Mouse (Mus musculus): ENCODE measurements at regions not wholly inside any gene's neighbourhood (a gene's known extent, or its start where the extent isn't known, plus 50 kb on each side); places are given as distances from the start of the nearest gene placed in this dataset.

DNA sequence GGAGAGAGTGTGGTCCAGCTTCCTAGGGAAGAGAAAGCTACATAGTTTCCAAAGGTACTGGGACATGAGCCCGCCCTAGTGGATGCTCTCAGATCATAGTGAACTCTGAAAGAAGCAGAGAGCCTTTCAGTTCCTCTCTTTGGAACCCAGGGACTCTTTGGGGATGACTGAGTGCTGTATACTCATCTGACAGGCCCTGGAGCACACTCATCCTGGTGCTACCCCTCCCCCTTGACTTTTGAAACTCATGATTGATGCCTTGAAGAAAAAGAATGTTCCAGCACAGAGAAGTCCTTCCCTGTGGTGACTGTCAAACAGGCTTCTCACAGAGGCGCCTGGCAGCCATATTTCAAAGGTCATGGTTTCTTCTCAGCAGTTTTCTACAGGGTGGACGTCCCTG is 254.2 kb upstream of the Eif4g2 start:
- DNase-seq (ENCODE audit: low read depth, low spot score), result no peak

GRCm38 (mm10) chr7:111322901-111323300 is 240.1 kb upstream of the Eif4g2 start:
- DNase-seq (ENCODE audit: low read depth, low spot score), result no peak

DNA sequence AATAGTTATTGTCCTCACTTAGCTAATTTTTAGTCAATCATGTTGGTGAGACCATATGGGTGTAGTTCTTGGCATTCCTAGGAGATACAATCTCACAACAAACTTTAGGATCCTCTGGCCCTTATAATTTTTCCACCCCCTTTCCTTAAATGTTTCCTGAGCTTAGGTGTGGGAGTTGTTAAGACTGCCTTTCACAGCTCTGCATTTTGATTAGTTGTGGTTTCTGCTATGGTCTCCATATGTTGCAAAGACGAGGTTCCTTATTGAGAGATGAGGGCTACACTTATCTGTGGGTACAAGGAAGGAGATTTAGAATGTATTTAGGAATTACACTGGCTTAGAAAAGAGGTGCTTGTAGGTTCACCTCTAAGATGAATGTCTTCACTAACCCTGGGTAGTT is 237.1 kb upstream of the Eif4g2 start:
- no peak for DNase-seq (ENCODE audit: low read depth, low spot score)

DNA sequence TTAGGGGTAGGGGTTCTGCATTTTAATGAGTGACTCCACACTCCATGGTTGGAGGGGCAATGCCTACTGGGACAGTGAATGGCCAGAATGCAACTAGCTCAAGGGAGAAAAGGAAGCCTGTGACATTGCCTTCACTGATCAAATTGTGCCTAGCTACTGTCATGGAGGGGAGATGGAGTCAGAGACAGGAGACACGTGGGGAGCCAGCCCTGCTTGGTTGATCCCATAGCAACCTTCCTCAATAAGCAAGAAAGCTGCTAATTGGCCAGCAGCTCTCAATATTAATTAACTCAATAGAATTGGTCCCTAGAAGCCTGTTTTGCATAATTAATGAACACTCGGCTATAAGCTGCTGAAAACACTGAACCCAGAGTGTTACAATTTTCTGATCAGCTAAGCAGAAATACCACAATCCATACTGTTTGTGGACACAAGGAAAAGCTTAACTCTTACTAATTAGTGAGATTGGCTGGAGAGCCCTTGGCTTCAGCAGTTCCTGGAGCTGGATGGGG is 233.7 kb upstream of the Eif4g2 start:
- no peak for DNase-seq (ENCODE audit: low read depth, low spot score)

- DNase-seq (ENCODE audit: low read depth, low spot score), result no peak
These were observed 231.1 kb upstream of the Eif4g2 start for GRCm38 (mm10) chr7:111313921-111314320.

- DNase-seq (ENCODE audit: low read depth, low spot score), result peak; percentile 4
These were observed 222.4 kb upstream of the Eif4g2 start for GRCm38 (mm10) chr7:111305196-111305595.

GRCm38 (mm10) chr7:111301791-111302488 is 219.1 kb upstream of the Eif4g2 start:
- no peak for DNase-seq (ENCODE audit: low read depth, low spot score)

DNA sequence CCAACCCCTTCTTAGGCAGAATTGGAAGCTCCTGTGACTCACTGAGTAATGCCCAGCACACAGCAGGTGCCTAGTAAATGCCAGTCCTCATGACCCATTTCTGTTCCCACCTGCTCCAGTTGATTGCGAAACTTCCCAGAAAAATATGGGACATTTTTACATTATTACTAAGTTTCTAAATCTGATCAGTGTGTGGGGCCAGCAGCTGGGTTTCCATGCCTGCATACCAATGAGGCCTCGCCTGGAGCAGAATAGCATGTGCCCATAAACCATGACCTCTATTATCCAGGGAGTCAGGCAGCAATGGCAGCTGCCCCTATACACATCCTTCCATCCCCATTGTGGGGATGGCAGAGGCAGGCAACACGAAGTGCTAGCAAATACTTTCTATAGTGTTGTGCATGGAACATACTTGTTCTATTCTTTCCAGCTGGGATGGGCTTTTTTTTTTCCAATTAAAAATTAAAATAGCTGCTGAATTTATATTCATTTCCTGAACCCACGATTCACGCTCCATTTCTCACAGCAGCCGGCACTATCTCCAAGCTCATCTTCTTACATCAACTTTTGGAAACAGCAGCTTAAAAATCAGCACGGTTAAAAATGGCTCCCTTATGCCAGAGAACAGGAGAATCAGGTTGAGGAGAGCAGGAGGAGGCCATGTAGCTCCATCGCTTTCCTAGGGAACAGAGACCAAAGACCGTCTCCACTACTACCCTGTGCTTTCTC is 214.5 kb upstream of the Eif4g2 start:
- DNase-seq (ENCODE audit: low read depth, low spot score), result no peak

DNA sequence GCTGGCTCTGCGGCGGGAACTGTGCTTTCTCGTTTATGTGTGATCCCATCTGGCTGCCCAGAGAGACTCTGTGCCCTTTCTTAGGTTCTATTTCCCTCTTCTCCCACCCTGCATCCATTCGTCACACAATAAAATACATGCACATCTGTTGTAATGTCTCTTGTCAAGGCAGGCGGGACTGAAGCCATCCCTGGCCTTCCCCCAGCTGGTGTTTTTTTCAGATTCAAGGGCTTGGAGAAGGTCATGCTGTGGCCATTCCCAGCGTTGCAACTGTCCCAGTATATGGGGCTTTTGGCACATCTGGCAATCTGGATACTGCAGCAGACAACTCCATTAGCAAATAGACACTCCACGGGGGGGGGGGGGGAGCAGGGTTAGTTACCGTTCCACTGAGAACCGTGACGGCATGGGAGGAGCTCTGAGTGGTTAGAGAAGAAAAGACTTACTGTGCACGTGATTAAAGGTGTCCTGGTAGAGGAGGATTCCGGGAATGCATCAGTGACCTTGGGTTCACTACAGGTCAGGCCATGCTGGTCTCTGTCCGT is 200.7 kb upstream of the Eif4g2 start:
- DNase-seq (ENCODE audit: low read depth, low spot score), result no peak

- DNase-seq (ENCODE audit: low read depth, low spot score), result no peak
These were observed 199.5 kb upstream of the Eif4g2 start for GRCm38 (mm10) chr7:111282314-111282713.

DNA sequence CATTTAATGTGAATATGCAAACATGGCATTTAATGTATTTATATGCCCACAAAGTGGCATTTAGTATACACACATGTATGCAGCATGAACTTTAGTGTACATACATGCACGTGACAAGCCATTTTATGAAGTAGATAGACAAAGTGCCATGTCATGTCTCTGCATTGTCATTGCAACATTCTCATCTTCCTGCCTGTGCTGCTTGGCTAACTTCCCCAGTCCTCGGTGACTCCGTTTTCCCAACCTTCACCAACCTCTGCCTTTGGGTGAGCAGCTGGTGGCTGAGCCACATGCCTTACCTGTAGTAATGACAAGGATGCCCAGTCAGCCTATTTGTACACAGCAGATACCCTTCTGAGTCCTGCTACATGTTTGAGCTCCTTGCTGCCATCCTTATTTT is 194.9 kb upstream of the Eif4g2 start:
- no peak for DNase-seq (ENCODE audit: low read depth, low spot score)

DNA sequence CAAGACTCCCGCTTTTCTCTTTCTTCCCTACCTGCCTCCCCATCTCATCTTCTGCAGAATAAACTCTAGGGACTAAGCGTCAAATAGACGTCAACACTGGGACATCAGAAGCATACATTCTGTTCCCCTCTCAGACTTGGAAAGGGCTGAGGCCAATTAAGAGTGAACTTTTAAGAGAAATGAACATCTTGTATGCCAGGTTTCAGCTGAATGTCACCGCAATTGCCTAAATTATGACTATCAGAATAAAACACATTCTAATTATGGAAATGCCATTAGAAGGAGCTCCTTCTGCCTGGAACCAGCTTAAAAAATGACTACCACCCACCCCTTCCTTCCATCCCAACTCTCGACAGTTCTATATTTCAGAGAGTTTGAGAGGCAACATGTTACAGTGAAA is 191.0 kb upstream of the Eif4g2 start:
- no peak for DNase-seq (ENCODE audit: low read depth, low spot score)

DNA sequence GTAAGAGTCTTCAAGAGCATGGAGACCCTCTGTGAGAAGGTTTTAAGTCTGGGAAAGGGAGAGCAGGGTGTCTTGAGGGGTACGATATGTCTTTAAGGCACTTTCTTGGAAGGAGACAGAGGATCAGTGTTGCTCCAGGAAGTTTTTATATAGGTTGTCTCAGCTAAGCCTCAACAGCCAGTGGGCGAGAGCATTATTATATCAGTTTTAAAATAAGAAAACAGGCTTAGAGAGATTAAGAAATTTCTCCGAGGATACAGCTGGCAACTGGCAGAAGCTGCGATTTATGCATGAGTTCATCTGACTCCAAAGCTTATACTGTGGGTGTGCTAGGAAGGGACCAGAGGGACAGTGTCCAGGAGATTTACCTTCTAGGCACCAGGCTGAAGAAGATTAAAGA is 188.0 kb upstream of the Eif4g2 start:
- no peak for DNase-seq (ENCODE audit: low read depth, low spot score)

DNA sequence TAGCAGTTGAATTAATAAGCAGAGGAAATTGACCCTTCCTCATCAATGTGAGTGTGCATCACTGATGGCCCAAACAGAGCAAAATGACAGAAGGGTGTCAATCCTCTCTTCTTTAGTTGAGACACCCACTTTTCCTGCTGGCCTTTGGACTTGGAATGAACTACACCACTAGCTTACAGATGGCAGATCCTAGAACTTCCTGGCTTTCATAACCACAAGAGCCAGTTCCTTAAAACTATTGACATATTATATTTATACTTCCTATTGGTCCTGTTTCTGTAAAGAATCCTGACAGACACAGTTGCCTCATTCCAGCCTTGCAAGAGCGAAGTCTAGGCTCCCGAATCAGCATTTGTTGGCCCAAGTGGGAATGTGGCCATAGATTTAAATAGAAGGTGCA is 185.4 kb upstream of the Eif4g2 start:
- DNase-seq (ENCODE audit: low read depth, low spot score), result no peak

GRCm38 (mm10) chr7:111263302-111263701 is 180.5 kb upstream of the Eif4g2 start:
- DNase-seq (ENCODE audit: low read depth, low spot score), result peak; percentile 19

DNA sequence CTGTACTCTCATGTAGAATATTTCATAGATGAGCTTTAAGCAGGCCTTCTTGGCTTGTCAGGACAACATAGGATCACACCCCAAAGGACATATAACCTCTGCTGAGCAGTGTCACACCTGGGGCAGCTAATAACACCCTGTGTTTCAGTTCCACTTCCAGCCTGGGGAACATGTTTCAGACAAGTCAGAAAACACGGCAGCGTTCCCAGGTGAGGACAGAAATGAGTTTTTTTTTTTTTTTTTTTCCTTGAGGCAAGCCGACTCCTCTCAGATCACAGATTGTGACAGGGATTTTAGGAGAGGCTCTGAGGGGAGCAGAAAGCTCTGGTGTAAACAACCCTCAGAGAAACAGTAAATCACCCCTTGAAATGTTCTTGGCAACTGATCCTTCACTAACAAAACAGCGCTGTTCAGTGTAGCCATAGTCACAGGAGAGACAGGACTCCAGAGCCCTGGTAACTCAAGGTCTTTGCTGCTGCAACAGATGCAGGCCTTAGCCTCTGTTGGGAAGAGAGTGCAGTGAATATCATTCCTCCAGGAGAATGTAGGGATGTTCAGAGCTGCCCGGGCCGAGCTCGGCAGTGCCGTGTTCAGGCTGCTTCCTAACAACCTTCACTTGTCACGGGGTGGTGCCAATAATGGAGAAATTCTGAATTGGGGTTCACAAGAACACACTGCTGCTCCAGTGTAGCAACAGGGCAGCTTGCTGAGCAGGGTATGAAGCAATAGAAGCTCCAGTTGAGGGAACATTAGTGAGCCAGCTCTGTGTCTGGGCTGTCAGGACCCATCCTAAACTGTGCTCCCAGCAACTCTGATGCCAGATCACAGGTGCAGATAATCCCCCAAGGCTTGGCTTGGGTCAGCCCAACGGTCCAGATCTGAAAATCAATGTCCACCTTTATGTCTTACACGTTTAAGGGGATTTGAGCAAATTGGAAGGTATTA is 177.1 kb upstream of the Eif4g2 start:
- no peak for DNase-seq (ENCODE audit: low read depth, low spot score)

DNA sequence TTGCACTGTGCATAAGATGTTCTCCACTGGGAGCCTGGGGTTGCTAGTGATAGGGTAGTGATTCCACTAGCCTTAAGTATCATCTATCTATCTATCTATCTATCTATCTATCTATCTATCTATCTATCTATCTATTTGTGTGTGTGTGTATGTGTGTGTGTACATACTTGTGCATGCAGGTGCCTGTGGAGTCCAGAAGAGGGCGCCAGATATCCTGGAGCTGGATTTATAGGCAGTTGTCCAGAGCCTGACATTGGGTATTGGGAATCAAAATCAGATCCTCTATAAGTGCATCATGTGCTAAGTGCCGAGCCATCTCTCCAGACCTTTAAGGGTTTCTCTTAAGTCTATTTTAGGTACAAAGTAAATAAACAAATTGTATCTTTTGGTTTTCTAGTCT is 175.0 kb upstream of the Eif4g2 start:
- DNase-seq (ENCODE audit: low read depth, low spot score), result no peak

DNA sequence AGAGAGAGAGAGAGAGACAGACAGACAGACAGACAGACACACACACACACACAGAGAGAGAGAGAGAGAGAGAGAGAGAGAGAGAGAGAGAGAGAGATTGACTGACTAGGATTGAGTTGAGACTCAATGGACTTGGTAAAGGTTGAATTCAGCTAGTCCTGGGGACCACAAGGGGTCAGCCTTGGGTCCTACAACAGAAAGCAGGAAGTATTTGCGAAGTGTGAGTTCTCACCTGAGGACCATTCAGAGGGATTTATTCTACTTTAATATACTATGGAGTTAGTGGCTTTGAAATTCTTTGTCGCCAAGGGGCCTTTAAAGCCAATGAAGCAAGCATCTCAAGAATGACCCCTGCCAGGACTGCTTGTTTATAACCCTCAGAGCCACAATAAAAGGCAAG is 173.4 kb upstream of the Eif4g2 start:
- DNase-seq (ENCODE audit: low read depth, low spot score), result no peak

DNA sequence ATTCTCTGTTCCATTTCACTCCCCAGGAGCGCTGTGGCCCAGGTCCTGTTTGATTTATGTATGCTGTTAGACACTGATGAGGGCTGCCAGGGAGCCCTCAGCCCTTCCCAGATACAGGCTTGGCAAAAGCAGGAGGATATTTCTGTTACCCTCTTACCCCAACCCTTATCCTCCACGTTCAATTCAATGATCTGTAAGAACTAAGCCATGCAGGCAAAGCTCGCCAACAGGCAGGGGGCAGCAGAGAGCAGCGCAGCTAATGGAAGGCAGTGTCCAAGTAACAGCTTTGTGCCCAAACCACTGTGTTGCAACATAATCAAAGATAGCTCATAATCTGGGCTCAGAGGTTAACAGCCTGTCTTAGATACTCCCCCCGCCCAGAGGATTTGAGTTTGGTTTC is 166.8 kb upstream of the Eif4g2 start:
- peak; percentile 54 for DNase-seq (ENCODE audit: low read depth, low spot score)

- no peak for DNase-seq (ENCODE audit: low read depth, low spot score)
These were observed 162.7 kb upstream of the Eif4g2 start for GRCm38 (mm10) chr7:111245488-111245887.

GRCm38 (mm10) chr7:111245067-111245466 is 162.2 kb upstream of the Eif4g2 start:
- no peak for DNase-seq (ENCODE audit: low read depth, low spot score)

- no peak for DNase-seq (ENCODE audit: low read depth, low spot score)
These were observed 161.0 kb upstream of the Eif4g2 start for GRCm38 (mm10) chr7:111243831-111244230.
